Mouse (Mus musculus) heart, embryonic 15.5 days (tissue): ENCODE measurements around the gene Ostf1. TPM values are rescaled to one million over a fixed set of nuclear protein-coding genes. Genes with fewer than 3 reads are reported as not detected.
A peak's percentile ranks its signal among the peaks of the same experiment; 100 is the strongest.

ENCODE experiments used
- ATAC-seq: fragments of 200-750 bp; cut with Nextera tagmentation; replicated peaks from 2 replicates; pipeline ENCODE4 v1.8.0; 2017; ENCODE audit warnings: low read depth, moderate TSS enrichment; ENCODE audit not compliant: insufficient number of reproducible peaks, insufficient read depth, low FRiP score
- H3K27ac ChIP-seq: fragments of 300-500 bp; sonication (generic); 2 replicates; pipeline ENCODE4 v1.5.1; 2015; ENCODE audit warnings: mild to moderate bottlenecking, inconsistent platforms
- H3K27me3 ChIP-seq: fragments of 300-500 bp; sonication (generic); 2 replicates; pipeline ENCODE4 v1.6.1; 2015; ENCODE audit warnings: inconsistent platforms
- H3K36me3 ChIP-seq: fragments of 300-500 bp; sonication (generic); 2 replicates; pipeline ENCODE4 v1.6.1; 2015; ENCODE audit warnings: mild to moderate bottlenecking, inconsistent platforms
- H3K4me1 ChIP-seq: fragments of 300-500 bp; sonication (generic); replicated peaks from 2 replicates; pipeline ENCODE4 v1.6.1; 2015; ENCODE audit warnings: inconsistent platforms
- H3K4me2 ChIP-seq: fragments of 300-500 bp; sonication (generic); 2 replicates; pipeline ENCODE4 v1.6.1; 2015; ENCODE audit warnings: inconsistent platforms, mild to moderate bottlenecking, moderate library complexity
- H3K4me3 ChIP-seq: fragments of 300-500 bp; sonication (generic); 2 replicates; pipeline ENCODE4 v1.5.1; 2015; ENCODE audit warnings: mild to moderate bottlenecking, inconsistent platforms
- H3K9ac ChIP-seq: fragments of 300-500 bp; sonication (generic); 2 replicates; pipeline ENCODE4 v1.6.1; 2015; ENCODE audit warnings: mild to moderate bottlenecking, inconsistent platforms
- H3K9me3 ChIP-seq: fragments of 300-500 bp; sonication (generic); replicated peaks from 2 replicates; pipeline ENCODE4 v1.6.1; 2016; ENCODE audit warnings: inconsistent platforms
- WGBS: fragments of 180-500 bp; shearing (Covaris S2); methylation state at CpG from one replicate; pipeline ENCODE4 v1.1.7; 2015; ENCODE audit warnings: mixed read lengths; 5-methylcytosine and 5-hydroxymethylcytosine counted together
- polyA plus RNA-seq: library from polyadenylated mRNA; unstranded; fragments of >200 nt; fragmentation: Nextera tagmentation; extraction: Ambion mirVana; gene quantifications from 2 replicates; pipeline ENCODE4 v1.2.1, GENCODE M21; 2015

The Ostf1 gene
- polyA plus RNA-seq, 1 experiment from 2014 or later = 75.4 TPM

- H3K4me3 ChIP-seq = no peak overlapping the region
- WGBS = 81% methylated on average over 7 of the region's 7 CpGs
- no peaks in the 10 kb centered on the region for H3K27me3 ChIP-seq
- no peak overlapping the region for H3K9ac ChIP-seq
- peaks cover 23% of the 10 kb centered on the region for H3K4me1 ChIP-seq
- no peaks in the 10 kb centered on the region for H3K36me3 ChIP-seq
- no peaks in the 10 kb centered on the region for H3K9me3 ChIP-seq
- H3K4me2 ChIP-seq = no peak overlapping the region
- no peak overlapping the region for H3K27ac ChIP-seq
- ATAC-seq = no peak
Observed at GRCm38 (mm10) chr19:18655999-18656398, 24.4 kb upstream of the Ostf1 start.

GRCm38 (mm10) chr19:18654984-18655383 is 23.4 kb upstream of the Ostf1 start:
- Histone ChIP-seq H3K27ac (peak overlapping the region; percentile 61), H3K9me3 (no peaks in the 10 kb centered on the region), H3K4me3 (no peak overlapping the region), H3K9ac (no peak overlapping the region), H3K36me3 (no peaks in the 10 kb centered on the region), H3K27me3 (no peaks in the 10 kb centered on the region), H3K4me1 (peaks cover 25% of the 10 kb centered on the region), H3K4me2 (no peak overlapping the region)
- 37% methylated on average over 5 of the region's 5 CpGs for WGBS
- no peak for ATAC-seq

GRCm38 (mm10) chr19:18654330-18654729 is 22.7 kb upstream of the Ostf1 start:
- 0 out of 2 replicates have a peak, but pooled peaks have one; percentile 27 for ATAC-seq
- 77% methylated on average over 8 of the region's 8 CpGs for WGBS

GRCm38 (mm10) chr19:18653058-18653457 is 21.4 kb upstream of the Ostf1 start:
- Histone ChIP-seq H3K36me3 (no peaks in the 10 kb centered on the region), H3K4me2 (no peak overlapping the region), H3K9me3 (no peaks in the 10 kb centered on the region), H3K4me3 (no peak overlapping the region), H3K27me3 (no peaks in the 10 kb centered on the region), H3K4me1 (peaks cover 25% of the 10 kb centered on the region), H3K9ac (no peak overlapping the region), H3K27ac (no peak overlapping the region; the same call in 1 of the 2 replicates)
- ATAC-seq = no peak
- 63% methylated on average over 6 of the region's 6 CpGs for WGBS

More at GRCm38 (mm10) chr19:18654330-18654729, 22.7 kb upstream of the Ostf1 start:
- H3K9ac ChIP-seq = no peak overlapping the region
- no peak overlapping the region for H3K4me2 ChIP-seq
- H3K36me3 ChIP-seq = no peaks in the 10 kb centered on the region
- peaks cover 25% of the 10 kb centered on the region for H3K4me1 ChIP-seq
- peak overlapping the region; percentile 53 for H3K27ac ChIP-seq
- no peaks in the 10 kb centered on the region for H3K27me3 ChIP-seq
- no peak overlapping the region for H3K4me3 ChIP-seq
- H3K9me3 ChIP-seq = no peaks in the 10 kb centered on the region

- no peaks in the 10 kb centered on the region for H3K9me3 ChIP-seq
- H3K4me2 ChIP-seq = no peak overlapping the region
- no peak for ATAC-seq
- peaks cover 28% of the 10 kb centered on the region for H3K4me1 ChIP-seq
- no peak overlapping the region for H3K4me3 ChIP-seq
- no peaks in the 10 kb centered on the region for H3K36me3 ChIP-seq
- H3K27me3 ChIP-seq = no peaks in the 10 kb centered on the region
- 43% methylated on average over 4 of the region's 4 CpGs for WGBS
- H3K27ac ChIP-seq = peak overlapping the region; percentile 57
- H3K9ac ChIP-seq = no peak overlapping the region
Observed at GRCm38 (mm10) chr19:18652592-18652991, 21.0 kb upstream of the Ostf1 start.

- ATAC-seq = no peak
- Histone ChIP-seq H3K36me3 (no peaks in the 10 kb centered on the region), H3K4me2 (no peak overlapping the region), H3K27me3 (no peaks in the 10 kb centered on the region), H3K4me1 (peaks cover 33% of the 10 kb centered on the region), H3K27ac (no peak overlapping the region), H3K9ac (no peak overlapping the region), H3K9me3 (no peaks in the 10 kb centered on the region), H3K4me3 (no peak overlapping the region)
- WGBS = 61% methylated on average over 6 of the region's 6 CpGs
Observed at GRCm38 (mm10) chr19:18650473-18650872, 18.9 kb upstream of the Ostf1 start.

GRCm38 (mm10) chr19:18649955-18650354 is 18.3 kb upstream of the Ostf1 start:
- no peaks in the 10 kb centered on the region for H3K27me3 ChIP-seq
- no peaks in the 10 kb centered on the region for H3K9me3 ChIP-seq
- H3K4me2 ChIP-seq = no peak overlapping the region
- H3K4me3 ChIP-seq = no peak overlapping the region
- WGBS = 83% methylated on average over 4 of the region's 4 CpGs
- no peaks in the 10 kb centered on the region for H3K36me3 ChIP-seq
- no peak overlapping the region for H3K9ac ChIP-seq
- H3K27ac ChIP-seq = no peak overlapping the region
- peaks cover 31% of the 10 kb centered on the region for H3K4me1 ChIP-seq
- no peak for ATAC-seq

GRCm38 (mm10) chr19:18648558-18648945 is 16.9 kb upstream of the Ostf1 start:
- H3K27me3 ChIP-seq = no peaks in the 10 kb centered on the region
- no peak overlapping the region for H3K9ac ChIP-seq
- no peak overlapping the region for H3K27ac ChIP-seq
- 66% methylated on average over 6 of the region's 6 CpGs for WGBS
- peaks cover 20% of the 10 kb centered on the region for H3K4me1 ChIP-seq
- H3K36me3 ChIP-seq = no peaks in the 10 kb centered on the region
- H3K4me2 ChIP-seq = peak overlapping the region; percentile 11; the same call in 1 of the 2 replicates
- H3K4me3 ChIP-seq = no peak overlapping the region
- H3K9me3 ChIP-seq = no peaks in the 10 kb centered on the region
- no peak for ATAC-seq

- H3K9ac ChIP-seq = no peak overlapping the region
- no peak overlapping the region for H3K27ac ChIP-seq
- 37% methylated on average over 9 of the region's 9 CpGs for WGBS
- ATAC-seq = no peak
- no peaks in the 10 kb centered on the region for H3K9me3 ChIP-seq
- peak overlapping the region; percentile 11; the same call in 1 of the 2 replicates for H3K4me2 ChIP-seq
- no peaks in the 10 kb centered on the region for H3K27me3 ChIP-seq
- H3K4me1 ChIP-seq = peaks cover 14% of the 10 kb centered on the region
- H3K4me3 ChIP-seq = no peak overlapping the region
- H3K36me3 ChIP-seq = no peaks in the 10 kb centered on the region
Observed at GRCm38 (mm10) chr19:18647775-18648557, 16.3 kb upstream of the Ostf1 start.

- H3K4me3 ChIP-seq = no peak overlapping the region
- H3K4me1 ChIP-seq = peaks cover 10% of the 10 kb centered on the region
- no peak overlapping the region for H3K4me2 ChIP-seq
- no peak for ATAC-seq
- H3K36me3 ChIP-seq = 0 out of 2 replicates have a peak, but pooled peaks cover 5% of the 10 kb centered on the region
- H3K27ac ChIP-seq = peak overlapping the region; percentile 34; the same call in 1 of the 2 replicates
- H3K9me3 ChIP-seq = no peaks in the 10 kb centered on the region
- no peaks in the 10 kb centered on the region for H3K27me3 ChIP-seq
- no peak overlapping the region for H3K9ac ChIP-seq
- 47% methylated on average over 5 of the region's 5 CpGs for WGBS
Observed at GRCm38 (mm10) chr19:18646853-18647420, 15.3 kb upstream of the Ostf1 start.

- no peaks in the 10 kb centered on the region for H3K27me3 ChIP-seq
- 61% methylated on average over 3 of the region's 3 CpGs for WGBS
- no peak overlapping the region for H3K4me3 ChIP-seq
- H3K9ac ChIP-seq = no peak overlapping the region
- no peak for ATAC-seq
- no peak overlapping the region for H3K4me2 ChIP-seq
- H3K36me3 ChIP-seq = 0 out of 2 replicates have a peak, but pooled peaks cover 5% of the 10 kb centered on the region
- peaks cover 10% of the 10 kb centered on the region for H3K4me1 ChIP-seq
- no peaks in the 10 kb centered on the region for H3K9me3 ChIP-seq
- H3K27ac ChIP-seq = peak overlapping the region; percentile 34; the same call in 1 of the 2 replicates
Observed at GRCm38 (mm10) chr19:18646397-18646796, 14.8 kb upstream of the Ostf1 start.
